Mouse (Mus musculus) neural tube, embryonic 15.5 days (tissue): ENCODE data around the gene Zfp282. TPM values are rescaled to one million over a fixed set of nuclear protein-coding genes. Genes with fewer than 3 reads are reported as not detected.

Source experiments
- ATAC-seq: fragments of 200-750 bp; cut with Nextera tagmentation; 2 replicates; pipeline ENCODE4 v1.8.0; 2017; ENCODE audit warnings: mild to moderate bottlenecking, moderate TSS enrichment, moderate library complexity; ENCODE audit not compliant: low FRiP score
- H3K27ac ChIP-seq: fragments of 300-500 bp; sonication (generic); replicated peaks from 2 replicates; pipeline ENCODE4 v1.5.1; 2015; ENCODE audit warnings: mild to moderate bottlenecking, inconsistent platforms
- H3K27me3 ChIP-seq: fragments of 300-500 bp; sonication (generic); replicated peaks from 2 replicates; pipeline ENCODE4 v1.6.1; 2015; ENCODE audit warnings: inconsistent platforms
- H3K36me3 ChIP-seq: fragments of 300-500 bp; sonication (generic); 2 replicates; pipeline ENCODE4 v1.6.1; 2015; ENCODE audit warnings: inconsistent platforms
- H3K4me1 ChIP-seq: fragments of 300-500 bp; sonication (generic); 2 replicates; pipeline ENCODE4 v1.6.1; 2015; ENCODE audit warnings: inconsistent platforms
- H3K4me2 ChIP-seq: fragments of 300-500 bp; sonication (generic); 2 replicates; pipeline ENCODE4 v1.6.1; 2015; ENCODE audit warnings: inconsistent platforms, mild to moderate bottlenecking, moderate library complexity
- H3K4me3 ChIP-seq: fragments of 300-500 bp; sonication (generic); replicated peaks from 2 replicates; pipeline ENCODE4 v1.5.1; 2015; ENCODE audit warnings: mild to moderate bottlenecking, inconsistent platforms
- H3K9ac ChIP-seq: fragments of 300-500 bp; sonication (generic); replicated peaks from 2 replicates; pipeline ENCODE4 v1.6.1; 2015; ENCODE audit warnings: mild to moderate bottlenecking, inconsistent platforms
- H3K9me3 ChIP-seq: fragments of 300-500 bp; sonication (generic); replicated peaks from 2 replicates; pipeline ENCODE4 v1.6.1; 2016; ENCODE audit warnings: inconsistent platforms
- WGBS: fragments of 180-500 bp; shearing (Covaris S2); methylation state at CpG from one replicate; pipeline ENCODE4 v1.1.7; 2015; ENCODE audit warnings: mixed read lengths; 5-methylcytosine and 5-hydroxymethylcytosine counted together
- polyA plus RNA-seq: library from polyadenylated mRNA; unstranded; fragments of >200 nt; fragmentation: Nextera tagmentation; extraction: Ambion mirVana; gene quantifications from 2 replicates; pipeline ENCODE4 v1.2.1, GENCODE M21; 2015

Zfp282 gene
- polyA plus RNA-seq, 1 experiment from 2014 or later: 23.3 TPM

GRCm38 (mm10) chr6:47904361-47904760 lies 27.4 kb downstream of the Zfp282 start:
- Histone ChIP-seq H3K27me3 (0 out of 2 replicates have a peak, but pooled peaks cover 4% of the 10 kb centered on the region), H3K9ac (no peak overlapping the region), H3K4me1 (0 out of 2 replicates have a peak, but pooled peaks cover 2% of the 10 kb centered on the region), H3K9me3 (no peaks in the 10 kb centered on the region), H3K27ac (no peak overlapping the region), H3K4me2 (no peak overlapping the region), H3K4me3 (no peak overlapping the region), H3K36me3 (peaks cover 80% of the 10 kb centered on the region)
- ATAC-seq: no peak
- WGBS: 39% methylated on average over 19 of the region's 19 CpGs

GRCm38 (mm10) chr6:47904917-47905695 lies 28.1 kb downstream of the Zfp282 start:
- H3K27ac ChIP-seq: no peak overlapping the region
- H3K9ac ChIP-seq: no peak overlapping the region
- no peak overlapping the region for H3K4me2 ChIP-seq
- H3K36me3 ChIP-seq: peaks cover 73% of the 10 kb centered on the region
- 54% methylated on average over 44 of the region's 44 CpGs for WGBS
- no peaks in the 10 kb centered on the region for H3K9me3 ChIP-seq
- peak; percentile 28 for ATAC-seq
- 0 out of 2 replicates have a peak, but pooled peaks cover 2% of the 10 kb centered on the region for H3K4me1 ChIP-seq
- H3K4me3 ChIP-seq: no peak overlapping the region
- H3K27me3 ChIP-seq: 0 out of 2 replicates have a peak, but pooled peaks cover 4% of the 10 kb centered on the region

- Histone ChIP-seq H3K27ac (no peak overlapping the region), H3K4me3 (no peak overlapping the region), H3K4me2 (no peak overlapping the region), H3K9ac (no peak overlapping the region), H3K9me3 (no peaks in the 10 kb centered on the region), H3K27me3 (0 out of 2 replicates have a peak, but pooled peaks cover 4% of the 10 kb centered on the region), H3K4me1 (0 out of 2 replicates have a peak, but pooled peaks cover 2% of the 10 kb centered on the region), H3K36me3 (peaks cover 60% of the 10 kb centered on the region)
- no peak for ATAC-seq
- 95% methylated on average over 5 of the region's 5 CpGs for WGBS
Observed at GRCm38 (mm10) chr6:47906326-47906725, 29.3 kb downstream of the Zfp282 start.

DNA sequence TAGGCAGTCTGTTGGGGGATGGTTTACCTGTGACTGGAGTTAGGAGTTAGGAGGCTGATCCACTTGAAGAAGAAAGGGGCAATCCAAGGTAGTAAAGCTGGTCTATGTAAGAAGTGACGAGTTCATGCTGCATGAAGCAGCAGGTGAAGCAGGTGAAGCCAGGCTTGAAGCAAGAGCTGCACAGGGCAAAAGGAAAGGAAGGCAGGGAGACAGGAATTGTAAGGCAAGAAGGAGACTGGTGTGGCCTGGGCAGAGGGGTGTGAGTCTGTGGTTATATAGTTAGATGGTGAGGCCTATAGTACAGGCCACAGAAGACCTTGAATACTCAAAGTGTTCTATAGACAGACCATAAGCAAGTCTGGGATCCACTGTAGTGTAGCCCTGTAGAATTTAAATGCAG lies 32.0 kb downstream of the Zfp282 start:
- no peak overlapping the region for H3K27ac ChIP-seq

DNA sequence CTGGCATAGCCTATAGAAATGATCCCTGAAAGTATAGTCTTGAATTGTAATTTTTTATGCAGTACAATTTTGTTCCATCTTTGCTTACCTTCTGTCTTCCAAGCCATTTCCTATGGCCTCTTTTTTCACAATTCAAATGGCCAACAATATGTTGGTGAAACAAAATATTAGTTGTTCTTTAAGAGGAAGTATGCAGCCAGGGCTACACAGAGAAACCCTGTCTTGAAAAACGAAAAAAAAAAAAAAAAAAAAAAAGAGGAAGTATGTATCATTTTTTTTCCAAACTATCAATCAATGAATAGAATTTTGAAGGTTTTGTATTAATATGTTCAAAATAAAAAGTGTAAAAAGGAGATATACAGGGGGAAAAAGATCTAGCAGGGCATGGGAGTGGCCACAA lies 34.6 kb downstream of the Zfp282 start:
- no peak overlapping the region for H3K9ac ChIP-seq
- peaks cover 10% of the 10 kb centered on the region for H3K36me3 ChIP-seq
- H3K4me2 ChIP-seq: no peak overlapping the region
- no peaks in the 10 kb centered on the region for H3K9me3 ChIP-seq
- ATAC-seq: no peak
- no peak overlapping the region for H3K27ac ChIP-seq
- H3K4me3 ChIP-seq: no peak overlapping the region
- no peaks in the 10 kb centered on the region for H3K4me1 ChIP-seq
- 56% methylated on average over 1 of the region's 1 CpGs for WGBS
- H3K27me3 ChIP-seq: no peaks in the 10 kb centered on the region

More for the DNA sequence above, 32.0 kb downstream of the Zfp282 start:
- Histone ChIP-seq H3K9me3 (no peaks in the 10 kb centered on the region), H3K4me3 (no peak overlapping the region), H3K36me3 (peaks cover 36% of the 10 kb centered on the region), H3K9ac (no peak overlapping the region), H3K4me1 (no peaks in the 10 kb centered on the region), H3K27me3 (no peaks in the 10 kb centered on the region), H3K4me2 (no peak overlapping the region)
- WGBS: 86% methylated on average over 1 of the region's 1 CpGs
- no peak for ATAC-seq

- no peak for ATAC-seq
- no peaks in the 10 kb centered on the region for H3K36me3 ChIP-seq
- WGBS: 62% methylated on average over 3 of the region's 3 CpGs
- no peaks in the 10 kb centered on the region for H3K27me3 ChIP-seq
- H3K9me3 ChIP-seq: no peaks in the 10 kb centered on the region
- no peak overlapping the region for H3K4me2 ChIP-seq
- H3K4me3 ChIP-seq: no peak overlapping the region
- H3K9ac ChIP-seq: no peak overlapping the region
- no peaks in the 10 kb centered on the region for H3K4me1 ChIP-seq
- H3K27ac ChIP-seq: no peak overlapping the region
Observed at GRCm38 (mm10) chr6:47912991-47913390, 36.0 kb downstream of the Zfp282 start.

DNA sequence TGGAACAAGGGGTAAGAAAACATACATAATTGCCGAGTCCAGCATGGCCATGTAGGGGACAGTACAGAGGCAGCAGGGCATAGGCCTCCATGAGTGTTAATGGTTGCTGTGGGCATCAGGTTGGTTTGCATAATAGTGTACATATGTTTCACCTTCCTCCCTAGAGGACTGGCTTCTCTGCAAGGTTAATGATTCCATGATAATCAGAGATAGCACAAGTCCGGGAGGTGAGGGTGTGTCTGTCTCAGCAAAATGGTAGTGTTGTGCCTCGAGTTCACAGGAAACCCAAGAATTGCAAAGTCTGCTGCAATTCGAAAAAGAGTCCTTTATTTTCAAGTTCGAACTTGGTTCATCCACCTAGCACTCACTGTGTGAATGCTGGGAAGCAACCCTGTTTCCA lies 40.0 kb downstream of the Zfp282 start:
- no peaks in the 10 kb centered on the region for H3K27me3 ChIP-seq
- H3K4me2 ChIP-seq: no peak overlapping the region
- no peak overlapping the region for H3K27ac ChIP-seq
- H3K4me3 ChIP-seq: no peak overlapping the region
- WGBS: 89% methylated on average over 5 of the region's 5 CpGs
- peaks cover 12% of the 10 kb centered on the region for H3K4me1 ChIP-seq
- no peaks in the 10 kb centered on the region for H3K9me3 ChIP-seq
- no peak overlapping the region for H3K9ac ChIP-seq
- no peaks in the 10 kb centered on the region for H3K36me3 ChIP-seq
- ATAC-seq: no peak

DNA sequence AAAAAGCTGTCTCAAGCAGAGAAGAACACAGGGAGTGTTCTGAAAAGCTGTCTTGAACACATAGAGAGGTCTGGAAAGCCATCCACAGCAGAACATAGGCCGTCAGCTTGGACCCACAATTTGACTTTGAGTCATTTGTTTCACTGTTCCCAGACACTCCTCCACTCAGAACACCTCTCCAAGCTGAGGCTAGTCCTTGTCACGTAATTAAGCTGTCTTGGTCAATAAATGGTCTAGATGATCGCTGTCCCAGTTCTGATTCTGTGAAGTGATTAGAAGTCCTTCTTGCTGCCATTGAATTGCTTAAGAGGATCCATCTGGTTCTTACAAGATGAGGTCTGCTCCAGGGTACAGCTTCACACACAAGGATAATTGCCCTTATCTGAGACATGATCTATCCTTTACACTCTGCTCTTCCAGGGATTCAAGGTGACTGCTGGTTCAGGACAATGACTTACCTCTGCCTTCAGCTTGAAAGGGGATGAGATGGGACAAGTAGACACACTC lies 41.8 kb downstream of the Zfp282 start:
- H3K4me1 ChIP-seq: peaks cover 20% of the 10 kb centered on the region
- H3K4me2 ChIP-seq: no peak overlapping the region
- ATAC-seq: no peak
- 80% methylated on average over 3 of the region's 3 CpGs for WGBS
- H3K4me3 ChIP-seq: no peak overlapping the region
- H3K9me3 ChIP-seq: no peaks in the 10 kb centered on the region
- H3K27me3 ChIP-seq: no peaks in the 10 kb centered on the region
- no peak overlapping the region for H3K27ac ChIP-seq
- no peaks in the 10 kb centered on the region for H3K36me3 ChIP-seq
- no peak overlapping the region for H3K9ac ChIP-seq

GRCm38 (mm10) chr6:47919646-47920446 lies 42.8 kb downstream of the Zfp282 start:
- Histone ChIP-seq H3K9me3 (no peaks in the 10 kb centered on the region), H3K4me1 (peaks cover 20% of the 10 kb centered on the region), H3K9ac (peak overlapping the region; percentile 81; the same call in 1 of the 2 replicates), H3K4me2 (peak overlapping the region; percentile 79), H3K27me3 (no peaks in the 10 kb centered on the region), H3K4me3 (peak overlapping the region; percentile 97), H3K27ac (peak overlapping the region; percentile 97), H3K36me3 (no peaks in the 10 kb centered on the region)
- ATAC-seq: peak; percentile 51; the same call in 1 of the 2 replicates
- WGBS: 28% methylated on average over 11 of the region's 11 CpGs

DNA sequence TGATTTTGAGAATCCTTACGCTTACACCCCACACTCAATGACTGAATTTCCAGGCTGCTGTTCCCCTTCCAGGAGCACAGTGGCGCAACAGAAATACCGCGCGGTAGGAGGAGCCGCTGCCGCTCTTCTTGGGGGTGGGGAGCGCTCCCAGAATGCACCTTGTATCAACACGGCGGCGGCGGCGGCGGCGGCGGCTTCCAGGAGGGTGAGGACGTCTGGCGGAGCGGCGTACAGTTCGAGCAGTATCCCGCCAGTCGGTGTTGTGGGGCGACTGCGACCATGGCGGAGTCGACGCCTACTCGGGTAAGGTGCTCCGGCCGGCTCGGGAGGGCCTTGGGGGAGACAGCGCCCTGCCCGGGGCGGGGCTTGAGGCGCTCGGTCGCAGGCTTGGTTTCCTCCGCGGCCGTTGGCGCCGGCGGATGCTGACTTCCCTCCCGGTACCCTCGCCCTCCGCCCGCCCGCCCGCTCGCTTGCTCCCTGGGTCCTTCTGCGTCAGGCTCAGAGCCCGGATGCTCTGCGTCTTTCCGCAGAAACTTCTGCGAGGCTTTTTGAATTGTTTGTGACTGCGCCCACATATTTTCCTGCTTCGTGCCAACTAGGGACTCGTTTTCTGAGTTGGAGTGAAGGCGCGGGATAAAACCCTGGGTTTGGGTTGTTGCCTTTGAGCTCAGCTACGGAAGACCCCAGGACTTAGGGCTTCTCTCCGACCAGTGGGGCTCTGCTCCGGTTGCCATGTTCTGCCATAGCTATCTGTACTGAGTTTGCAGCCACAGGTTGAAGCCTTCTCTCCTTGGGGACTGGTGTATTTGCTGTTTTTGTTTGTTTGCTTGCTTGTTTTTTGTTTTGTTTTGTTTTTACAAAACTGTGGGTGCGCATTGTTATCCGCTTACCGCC lies 43.7 kb downstream of the Zfp282 start, which contains the start of gene Zfp212:
Gene Zfp212, plus strand, starts transcription at position 30 of the 894 bp plus-strand sequence.
- under 1% methylated on average over 66 of the region's 67 CpGs for WGBS
- H3K36me3 ChIP-seq: no peaks in the 10 kb centered on the region
- H3K4me2 ChIP-seq: peak within 1 kb of the TSS; percentile 79
- H3K9me3 ChIP-seq: no peaks in the 10 kb centered on the region
- H3K4me3 ChIP-seq: peak within 1 kb of the TSS; percentile 97
- peak within 1 kb of the TSS; percentile 97 for H3K27ac ChIP-seq
- H3K9ac ChIP-seq: peak within 1 kb of the TSS; percentile 81
- H3K4me1 ChIP-seq: peaks cover 20% of the 10 kb centered on the region
- ATAC-seq: peak; percentile 96
- H3K27me3 ChIP-seq: no peaks in the 10 kb centered on the region

- peak overlapping the region; percentile 76 for H3K4me2 ChIP-seq
- ATAC-seq: no peak
- no peaks in the 10 kb centered on the region for H3K9me3 ChIP-seq
- peaks cover 15% of the 10 kb centered on the region for H3K4me1 ChIP-seq
- H3K36me3 ChIP-seq: peaks cover 6% of the 10 kb centered on the region
- no peak overlapping the region for H3K9ac ChIP-seq
- H3K27me3 ChIP-seq: no peaks in the 10 kb centered on the region
- H3K27ac ChIP-seq: no peak overlapping the region
- H3K4me3 ChIP-seq: peak overlapping the region; percentile 42
- WGBS: 52% methylated on average over 12 of the region's 12 CpGs
Observed at GRCm38 (mm10) chr6:47942461-47942860, 65.5 kb downstream of the Zfp282 start.
